Mouse (Mus musculus): ENCODE measurements around the gene Zbtb18.
A peak's percentile ranks its signal among the peaks of the same experiment; 100 is the strongest.

Gene Zbtb18

DNA sequence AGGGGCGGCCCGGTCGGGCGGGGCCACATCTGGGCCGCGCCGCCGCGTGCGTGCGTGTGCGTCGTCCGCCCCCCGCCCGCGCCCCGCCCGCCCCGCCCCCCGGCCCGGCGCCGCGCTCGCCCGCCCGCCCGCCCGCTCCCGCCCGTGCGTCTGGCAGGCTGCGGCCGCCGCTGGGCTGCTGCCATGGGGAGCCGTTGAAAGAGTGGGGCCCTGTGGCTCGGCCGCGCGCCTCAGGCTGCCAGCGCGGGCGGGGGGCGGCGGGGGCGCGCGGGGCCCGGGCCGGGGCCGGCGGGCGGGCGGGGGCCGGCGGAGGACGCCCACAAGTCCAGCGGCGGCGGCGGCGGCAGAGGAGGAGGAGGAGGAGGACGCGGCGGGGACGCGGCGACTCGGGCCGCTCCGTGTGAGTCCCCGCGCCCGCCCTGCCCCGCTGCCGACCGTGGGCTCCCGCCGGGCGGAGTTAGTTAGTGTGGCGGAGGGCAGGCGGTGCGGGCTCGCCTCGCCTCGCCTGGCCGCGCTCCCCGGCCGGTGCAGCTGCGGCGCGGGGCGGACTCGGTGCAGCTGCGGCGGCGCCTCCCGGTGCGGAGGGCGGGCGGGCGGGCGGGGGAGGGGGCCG lies at the start of gene Zbtb18:
Zbtb18 (plus strand) TSS at position 156 of the 613 bp plus-strand sequence.
- DNase-seq (ENCODE audit: low spot score in 2 of 2): peak; percentile 53 to 83

DNA sequence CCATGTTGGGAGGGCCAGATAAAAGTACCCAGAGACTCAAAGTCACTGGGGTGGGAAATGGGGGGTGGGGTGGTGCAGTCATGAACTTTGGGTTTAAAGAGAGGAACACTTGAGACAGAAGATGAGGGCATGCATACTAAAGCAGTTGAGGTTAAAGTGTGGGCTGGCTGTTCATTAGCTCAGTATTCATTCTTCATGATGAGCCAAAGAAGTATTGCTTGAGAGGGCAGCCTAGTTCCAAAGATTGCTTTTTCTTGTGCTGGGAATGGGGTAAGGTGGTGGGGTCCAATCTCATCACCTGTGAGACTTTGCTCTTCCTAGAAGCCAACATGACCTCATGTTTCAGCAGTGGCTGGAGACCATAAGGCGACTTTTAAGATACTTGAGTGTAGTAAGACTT lies 44.7 kb upstream of the Zbtb18 start:
- DNase-seq (ENCODE audit: low spot score in 2 of 2): no peak

DNA sequence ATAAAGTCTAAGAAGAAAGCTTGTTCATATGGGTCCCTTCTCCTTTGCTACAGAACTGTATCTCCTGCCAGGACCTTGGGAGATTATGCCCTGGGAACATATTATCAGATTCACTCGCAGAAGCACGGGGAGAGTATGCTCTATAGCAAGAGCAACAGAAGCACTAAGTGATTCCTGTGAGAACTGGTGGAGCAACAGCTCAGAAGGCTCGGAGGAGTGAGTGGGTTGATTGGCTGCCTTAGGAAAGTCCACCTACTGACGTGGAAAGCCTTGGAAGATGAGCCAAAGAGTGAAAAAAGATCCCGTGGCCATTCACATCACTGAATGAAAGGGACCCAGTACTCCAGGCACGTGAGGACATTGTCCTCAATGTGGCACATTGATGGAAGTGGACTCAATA lies 37.0 kb upstream of the Zbtb18 start:
- DNase-seq (ENCODE audit: low spot score in 2 of 2): no peak

DNA sequence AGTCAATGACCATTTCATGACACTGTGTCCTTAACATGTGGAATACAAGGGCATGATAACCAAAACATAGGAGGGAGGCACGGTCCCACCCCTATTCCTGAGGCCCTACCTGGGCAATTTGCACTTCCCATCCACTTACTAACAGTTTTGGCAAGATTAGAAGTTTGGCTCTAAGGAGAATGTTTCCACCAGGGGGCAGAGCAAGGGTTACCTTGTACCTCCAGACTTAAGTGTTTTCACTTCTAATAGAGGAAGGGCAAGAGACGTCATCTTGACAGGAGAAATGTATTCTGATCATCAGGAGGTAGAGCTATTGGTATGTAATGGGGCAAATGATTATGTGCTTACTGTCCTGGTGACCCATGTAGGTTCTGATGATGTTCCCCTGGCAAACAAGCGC lies 33.5 kb upstream of the Zbtb18 start:
- peak; percentile 40 to 71 for DNase-seq (ENCODE audit: low spot score in 2 of 2)

DNA sequence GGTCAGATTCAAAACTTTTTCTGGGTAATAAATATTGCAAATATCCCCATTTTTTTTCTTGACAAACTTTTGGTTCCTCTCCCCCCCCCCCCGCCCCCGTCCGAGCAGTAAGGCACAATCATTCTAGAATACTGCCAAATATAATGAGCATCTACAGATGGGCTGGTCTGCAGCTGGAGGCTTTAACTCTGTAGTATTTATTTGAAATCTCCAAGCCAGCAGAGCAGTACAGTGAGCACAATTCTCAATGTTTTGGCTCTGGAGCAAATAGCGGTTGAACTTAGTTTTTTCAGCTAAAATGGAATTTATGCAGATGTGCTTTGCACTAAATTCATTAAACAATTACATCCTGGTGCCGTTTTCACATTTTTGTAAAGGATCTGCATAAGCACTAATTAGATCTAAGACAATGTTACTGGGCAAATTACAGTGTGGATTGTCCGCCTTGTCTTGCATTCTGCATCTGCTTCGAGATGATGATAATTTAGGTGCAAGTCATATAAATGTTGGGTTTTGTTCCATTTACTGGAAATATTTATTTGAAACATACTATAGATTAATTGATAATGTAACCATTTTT lies 31.3 kb upstream of the Zbtb18 start:
- DNase-seq (ENCODE audit: low spot score in 2 of 2): no peak

DNA sequence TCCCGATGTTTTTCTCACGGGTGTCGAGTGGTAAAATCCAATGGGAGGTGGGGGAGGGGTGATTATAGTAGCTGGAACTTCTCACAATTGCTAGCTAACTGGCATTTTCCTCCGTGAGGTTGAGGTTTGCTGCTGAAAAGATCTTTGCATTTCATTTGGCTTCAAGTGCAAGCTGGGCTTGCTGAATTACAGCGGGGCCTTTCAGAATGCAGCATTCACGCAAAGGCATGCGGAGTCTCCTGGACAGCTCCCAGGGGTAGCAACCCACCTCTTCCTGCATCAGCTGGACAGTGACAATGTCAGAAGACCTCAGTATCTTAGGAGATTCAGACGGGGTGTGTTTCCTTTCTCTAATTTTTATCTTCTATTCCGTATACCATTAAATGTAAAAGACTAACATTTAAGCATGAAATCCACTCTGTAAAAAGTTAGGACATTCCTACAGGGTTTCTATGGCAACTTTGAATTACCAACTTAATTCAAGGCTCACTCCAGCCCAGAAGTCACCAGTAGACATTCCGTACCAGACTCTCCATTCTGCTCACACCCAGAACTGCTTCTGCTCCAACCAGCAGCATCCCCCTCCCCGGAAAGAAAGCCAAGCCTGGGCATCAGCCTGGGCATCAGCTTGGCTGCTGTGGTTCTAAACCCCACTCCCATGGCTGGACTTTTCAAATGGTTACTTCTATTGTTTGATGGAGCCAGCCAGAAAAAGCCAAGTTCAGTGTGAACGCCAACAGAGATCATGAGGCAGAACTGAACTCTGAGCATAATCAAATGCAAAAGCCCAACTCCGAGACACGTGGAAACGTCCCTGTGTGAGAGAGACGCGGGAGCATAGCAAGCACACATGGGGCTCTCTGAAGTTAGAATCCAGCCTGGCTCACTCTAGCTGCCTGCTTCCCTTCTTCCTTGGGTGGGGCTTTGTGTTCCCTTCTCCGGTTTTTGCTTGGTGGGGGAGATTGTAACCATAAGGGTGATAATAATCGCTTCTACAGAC lies 30.5 kb upstream of the Zbtb18 start:
- DNase-seq (ENCODE audit: low spot score in 2 of 2): no peak

DNA sequence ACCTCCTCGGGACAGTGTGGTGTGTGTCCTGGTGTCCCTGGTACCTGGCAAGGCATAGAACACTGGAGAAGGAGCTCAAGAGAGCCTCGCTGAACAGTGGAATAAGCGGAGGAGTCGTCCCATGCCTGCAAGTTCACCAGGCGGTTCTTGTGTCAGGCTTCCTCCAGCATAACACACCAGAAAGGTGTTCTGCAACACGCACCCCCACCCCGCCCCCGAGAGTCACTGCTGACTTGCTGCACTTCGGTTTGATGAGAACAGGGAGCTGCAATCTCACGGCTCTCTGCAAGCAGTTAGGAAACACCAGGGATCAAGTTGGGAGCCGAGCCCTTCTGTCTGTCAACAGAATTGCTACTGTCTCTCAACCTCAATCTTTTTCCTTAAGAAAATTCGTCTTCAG lies 22.8 kb upstream of the Zbtb18 start:
- no peak for DNase-seq (ENCODE audit: low spot score in 2 of 2)

DNA sequence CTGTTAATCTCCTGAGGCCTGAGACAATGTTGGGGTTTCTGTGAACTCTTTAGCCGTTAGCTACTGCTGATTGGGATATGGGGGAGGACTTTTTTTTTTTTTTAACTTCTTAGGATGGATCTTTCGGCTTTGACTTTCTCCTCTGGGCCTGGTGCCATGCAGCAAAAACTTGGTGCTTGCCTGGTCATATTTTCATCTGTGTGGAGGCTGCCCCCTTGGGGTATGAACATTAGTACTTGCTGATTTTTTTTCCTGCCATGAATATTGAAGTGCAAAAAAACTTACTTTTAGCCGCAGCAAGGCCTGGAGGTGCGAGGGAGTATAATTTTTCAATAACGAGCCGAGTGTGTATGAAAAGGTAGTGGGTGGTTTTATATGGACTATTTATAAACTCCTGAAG lies 22.0 kb upstream of the Zbtb18 start:
- no peak for DNase-seq (ENCODE audit: low spot score in 2 of 2)

DNA sequence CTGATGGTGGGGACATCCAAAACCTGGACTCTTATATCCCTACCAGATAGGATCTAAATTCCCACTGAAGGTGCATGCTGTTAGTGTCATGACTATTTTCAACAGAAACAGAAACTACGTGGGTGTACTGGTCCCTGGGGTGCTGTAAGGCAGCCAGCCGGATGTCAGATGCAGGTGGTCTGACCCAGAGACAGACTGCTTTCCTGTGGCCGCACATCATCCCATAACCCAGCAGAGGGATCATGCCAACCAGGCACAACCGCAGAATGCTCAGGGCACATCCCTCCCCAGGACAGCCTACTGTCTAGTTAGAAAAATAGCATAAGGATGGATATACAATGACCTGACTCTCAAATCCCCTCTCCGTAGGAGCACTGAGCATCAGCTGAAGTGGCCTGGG lies 14.3 kb upstream of the Zbtb18 start:
- DNase-seq (ENCODE audit: low spot score in 2 of 2): peak; percentile 28 to 68

DNA sequence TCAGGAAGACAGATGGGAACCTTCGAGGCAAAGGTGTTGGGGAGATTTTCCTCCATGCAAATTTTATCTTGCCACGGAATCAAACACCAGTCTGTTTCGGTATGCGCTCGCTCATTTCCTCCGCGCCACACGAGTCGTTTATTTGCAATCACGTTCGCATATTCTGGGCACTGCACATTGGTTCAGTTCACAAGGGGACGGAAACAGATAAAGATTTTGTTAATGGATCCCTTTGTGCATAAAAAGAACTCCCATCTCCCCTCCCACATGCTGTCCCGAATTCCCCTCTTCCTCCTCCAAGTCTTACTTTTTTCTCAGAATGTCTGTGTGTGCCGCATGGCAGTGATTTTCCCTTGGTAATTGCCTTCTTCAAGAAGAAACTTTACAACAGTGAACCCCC lies 13.8 kb upstream of the Zbtb18 start:
- no peak for DNase-seq (ENCODE audit: low spot score in 2 of 2)

DNA sequence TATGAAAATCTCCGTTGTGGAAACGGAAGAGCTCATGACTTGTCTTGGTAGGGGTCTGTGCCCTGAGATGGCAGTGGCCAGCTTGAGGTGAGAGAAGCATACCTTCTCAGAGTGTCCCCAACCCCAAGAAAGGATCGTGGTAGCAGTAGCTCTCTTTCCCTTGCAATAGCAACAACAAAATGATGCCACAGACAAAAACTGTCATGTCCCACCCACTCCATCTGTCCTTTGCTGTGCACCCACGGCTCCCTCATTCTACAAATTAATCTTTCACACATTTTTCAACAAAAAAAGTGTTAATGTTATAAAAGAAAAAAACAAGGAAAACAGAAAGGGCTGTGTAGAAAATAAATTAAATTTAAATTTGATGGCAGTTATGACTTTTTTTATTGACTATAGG lies 13.1 kb upstream of the Zbtb18 start:
- no peak for DNase-seq (ENCODE audit: low spot score in 2 of 2)

DNA sequence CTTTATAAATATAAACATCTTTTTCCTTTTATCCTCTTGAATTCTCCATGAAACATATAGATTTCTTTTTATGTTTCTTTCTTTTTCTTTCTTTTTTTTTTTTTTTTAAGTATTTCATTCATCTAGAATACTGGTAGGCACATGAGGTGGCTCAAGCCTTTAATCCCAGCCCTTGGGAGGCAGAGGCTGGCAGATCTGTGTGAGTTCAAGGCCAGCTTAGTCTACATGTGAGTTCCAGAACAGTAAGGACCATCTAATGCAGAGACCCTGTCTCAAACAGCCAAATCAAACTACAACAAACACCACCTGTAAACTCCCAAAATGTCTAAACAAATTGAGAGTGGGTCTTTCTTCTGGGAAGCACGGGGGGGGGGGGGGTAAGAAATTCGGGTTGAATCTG lies 1.7 kb upstream of the Zbtb18 start:
- no peak for DNase-seq (ENCODE audit: low spot score in 2 of 2)

DNA sequence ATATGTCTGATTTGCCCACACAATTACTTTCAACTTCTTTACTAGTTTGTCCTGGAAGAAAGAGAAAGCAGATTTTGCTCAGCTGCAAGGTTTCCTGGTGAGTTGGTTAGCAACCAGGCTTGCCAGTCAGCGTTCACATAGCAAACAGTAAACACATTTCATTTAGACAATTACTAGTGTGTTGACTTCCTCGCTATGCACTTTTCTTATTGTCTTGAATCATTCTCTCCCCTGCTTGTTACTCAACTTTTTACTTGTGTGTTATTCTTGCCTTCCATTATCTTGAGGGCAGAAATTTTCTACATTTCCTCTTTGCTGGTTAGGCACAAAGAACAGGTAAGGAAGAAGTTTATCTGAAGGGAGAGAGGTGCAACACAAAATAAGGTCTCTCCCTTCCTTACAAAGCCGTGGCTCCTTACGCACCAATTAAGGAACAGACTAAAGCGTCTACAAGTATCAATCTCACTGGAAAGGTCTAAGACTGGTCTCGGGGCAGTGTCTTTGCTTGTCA lies 1.1 kb upstream of the Zbtb18 start:
- no peak for DNase-seq (ENCODE audit: low spot score in 2 of 2)

DNA sequence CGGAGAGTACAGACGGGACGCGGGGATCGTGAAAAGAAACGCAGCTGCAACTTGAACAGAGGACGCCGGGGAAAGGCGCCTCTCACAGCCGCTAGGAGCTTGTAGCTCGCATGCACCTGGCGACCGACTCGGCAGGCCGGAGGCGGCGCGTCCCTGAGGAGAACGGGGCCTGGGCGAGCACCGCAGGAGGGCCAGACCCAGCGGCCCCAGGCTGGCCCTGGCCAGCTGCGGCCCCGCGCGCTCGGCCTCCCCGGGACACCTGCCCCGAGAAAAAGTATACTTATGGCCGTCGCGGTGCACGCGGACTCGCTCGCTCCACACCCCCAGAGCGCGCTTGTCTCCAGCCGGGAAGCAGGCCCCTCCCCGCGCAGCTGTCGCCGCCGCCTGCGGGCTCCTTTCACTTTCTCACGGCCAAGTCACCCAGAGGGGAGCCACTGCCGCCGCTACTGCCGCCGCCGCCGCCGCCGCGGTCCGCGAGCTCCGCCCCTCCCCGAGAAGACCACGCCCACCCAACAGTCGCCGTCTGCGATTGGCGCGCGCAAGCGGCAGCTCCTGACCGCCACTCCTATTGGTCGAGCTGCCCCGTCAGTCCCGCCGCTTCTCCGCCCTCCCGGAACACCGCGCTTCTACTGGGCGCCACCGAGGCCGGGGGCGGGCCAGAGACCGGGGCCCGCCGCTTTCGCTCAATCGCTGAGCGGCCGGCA lies 507 bp upstream of the Zbtb18 start:
- peak; percentile 98 to 99 for DNase-seq (ENCODE audit: low spot score in 2 of 2)

DNA sequence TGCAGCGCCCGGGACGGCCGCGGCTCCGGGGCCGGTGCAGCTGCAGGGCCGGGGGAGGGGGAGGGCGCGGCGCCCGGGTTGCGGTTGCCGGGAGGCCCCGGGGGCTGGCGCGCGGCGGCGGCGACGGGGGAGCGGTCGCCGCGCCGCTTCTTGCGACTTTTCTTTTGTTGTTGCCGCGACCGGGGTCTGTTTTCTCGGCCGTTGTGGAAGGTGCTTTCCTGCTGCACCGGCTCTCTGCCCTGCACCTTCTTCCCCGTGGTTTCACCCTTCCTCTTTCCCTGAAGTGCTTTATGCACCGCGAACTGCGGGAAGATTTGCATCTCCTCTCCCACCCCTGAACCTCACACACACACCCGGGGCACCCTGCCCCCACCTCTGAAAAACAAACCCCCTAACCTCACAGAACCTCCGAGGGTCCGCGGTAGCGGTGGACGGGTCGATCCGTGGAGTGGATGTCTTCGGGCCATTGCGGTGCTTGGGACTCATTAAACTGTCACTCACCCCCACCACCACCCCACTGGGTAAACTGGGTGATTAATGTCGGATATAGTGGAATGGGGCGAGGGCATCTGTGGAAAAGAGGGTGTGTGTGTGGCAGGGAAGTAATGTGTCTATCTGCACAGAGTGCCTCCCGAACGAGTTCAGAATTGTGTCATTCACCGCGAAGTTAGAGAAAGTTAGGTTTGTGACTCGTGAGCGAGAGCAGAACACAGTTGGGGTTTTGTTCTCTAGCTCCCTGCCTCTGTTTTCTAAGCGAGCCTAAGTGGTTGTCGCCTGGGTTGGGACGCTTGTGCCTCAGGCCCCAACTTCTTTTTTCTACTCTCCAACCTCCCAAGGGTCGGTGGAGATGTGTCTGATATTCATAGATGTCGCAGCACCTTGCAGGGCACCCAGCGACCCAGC lies 921 bp downstream of the Zbtb18 start:
- DNase-seq (ENCODE audit: low spot score in 2 of 2): peak; percentile 66 to 83

DNA sequence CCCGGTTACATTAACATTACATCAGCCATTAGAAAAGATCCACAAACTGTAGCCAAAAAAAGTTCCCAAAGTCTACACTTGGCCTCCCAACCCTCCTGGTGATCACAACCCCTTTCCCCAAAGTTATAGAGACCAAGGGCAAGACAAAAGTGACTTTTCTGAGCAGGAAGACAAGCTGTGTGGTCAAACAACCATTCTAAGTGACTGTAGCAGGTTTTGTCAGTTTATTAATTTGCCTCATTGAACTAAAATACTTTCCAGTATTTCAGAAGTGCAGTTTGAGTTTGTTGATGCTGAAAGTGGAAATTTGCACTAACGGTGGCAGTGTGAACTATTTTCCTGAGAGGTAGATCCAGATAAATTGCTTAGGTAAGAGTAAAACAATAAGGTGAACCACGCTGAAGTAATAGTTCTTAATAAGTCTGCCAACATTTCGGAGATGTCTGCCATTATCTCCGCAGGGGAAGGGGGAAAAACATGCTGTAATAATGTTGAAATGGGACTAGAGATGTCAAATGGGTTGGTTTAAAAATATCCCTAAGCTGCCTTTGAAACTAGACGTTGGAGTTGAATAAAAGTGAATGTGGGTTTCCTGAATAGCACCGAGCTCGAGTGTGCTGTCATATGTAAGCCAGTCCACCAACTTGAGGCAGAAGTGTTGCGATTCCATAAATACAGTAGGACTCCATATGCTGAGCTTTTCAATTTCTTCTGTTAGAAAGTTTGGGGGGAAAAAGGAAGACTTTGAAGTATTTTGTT lies 1.8 kb downstream of the Zbtb18 start:
- DNase-seq (ENCODE audit: low spot score in 2 of 2): no peak

DNA sequence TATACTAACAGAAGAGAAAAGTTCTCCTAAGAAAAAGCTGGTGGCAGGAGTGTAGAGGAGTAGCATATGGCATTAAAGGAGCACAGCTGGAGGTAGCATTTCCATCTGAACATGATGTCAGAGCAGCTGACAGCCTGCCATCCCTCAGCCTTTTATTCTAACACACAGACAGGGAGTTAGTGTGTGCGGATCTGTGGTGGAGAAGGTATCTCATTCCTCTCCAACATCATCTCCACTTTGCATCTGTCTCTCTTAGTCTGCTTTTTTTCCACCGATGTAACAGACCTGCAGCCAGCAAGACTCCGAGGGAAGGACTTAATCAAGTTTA lies 2.3 kb downstream of the Zbtb18 start:
- no peak for DNase-seq (ENCODE audit: low spot score in 2 of 2)

DNA sequence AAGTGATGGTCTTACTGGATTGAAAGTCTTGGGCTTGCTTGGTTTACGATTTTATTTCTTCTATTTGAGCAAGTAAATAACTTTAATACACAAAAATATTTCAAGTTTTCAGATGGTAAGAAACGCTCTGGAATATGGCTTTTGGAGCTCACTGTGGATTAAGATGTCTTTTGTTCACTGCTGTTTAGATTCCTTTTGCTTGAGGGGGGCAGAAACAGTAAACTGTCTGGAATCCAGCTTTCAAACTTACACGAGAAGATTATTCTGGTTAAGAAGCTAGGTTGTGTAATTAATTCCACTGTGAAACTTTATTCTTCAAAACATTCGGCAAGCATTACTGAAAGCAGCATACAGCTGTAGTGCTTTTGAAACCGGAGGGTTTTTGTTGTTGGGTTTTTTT lies 2.8 kb downstream of the Zbtb18 start:
- DNase-seq (ENCODE audit: low spot score in 2 of 2): no peak

DNA sequence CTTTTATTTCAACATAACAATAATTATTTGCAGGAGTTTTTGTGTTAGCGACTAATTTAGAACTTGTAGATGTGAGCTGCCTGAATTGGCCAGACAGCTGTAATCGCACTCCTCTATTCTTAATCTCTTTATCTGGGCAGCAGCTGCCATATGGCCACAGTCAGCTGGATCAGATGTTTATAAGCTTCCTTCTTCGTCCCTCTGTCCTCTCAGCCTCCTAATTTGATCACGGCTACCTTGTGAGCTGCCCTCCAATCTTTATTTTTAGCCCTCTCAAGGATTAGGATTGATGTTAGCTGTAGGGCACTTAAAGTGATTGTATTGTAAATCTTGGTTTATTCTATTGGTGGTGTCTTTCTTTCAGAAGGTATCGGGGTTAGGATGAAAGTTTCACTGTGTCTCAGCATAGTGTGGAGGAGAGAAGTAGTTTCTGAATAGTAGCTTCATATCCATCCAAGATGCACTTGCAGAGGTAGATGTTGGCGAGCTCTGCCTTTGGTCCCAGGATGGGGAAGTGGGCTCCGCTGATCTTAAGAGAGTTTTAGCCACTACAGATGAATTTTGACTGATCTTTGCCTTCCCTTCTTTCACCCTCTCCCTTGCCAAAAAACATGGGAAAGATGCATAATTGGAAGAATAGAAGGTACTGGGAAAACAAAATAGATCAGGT lies 3.4 kb downstream of the Zbtb18 start:
- no peak for DNase-seq (ENCODE audit: low spot score in 2 of 2)

DNA sequence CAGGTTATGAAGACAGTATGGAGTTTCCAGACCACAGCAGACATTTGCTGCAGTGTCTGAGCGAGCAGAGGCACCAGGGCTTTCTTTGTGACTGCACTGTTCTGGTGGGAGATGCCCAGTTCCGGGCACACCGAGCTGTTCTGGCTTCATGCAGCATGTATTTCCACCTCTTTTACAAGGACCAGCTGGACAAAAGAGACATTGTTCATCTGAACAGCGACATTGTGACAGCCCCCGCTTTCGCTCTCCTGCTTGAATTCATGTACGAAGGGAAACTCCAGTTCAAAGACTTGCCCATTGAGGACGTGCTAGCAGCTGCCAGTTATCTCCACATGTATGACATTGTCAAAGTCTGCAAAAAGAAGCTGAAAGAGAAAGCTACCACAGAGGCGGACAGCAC lies 4.9 kb downstream of the Zbtb18 start:
- DNase-seq (ENCODE audit: low spot score in 2 of 2): no peak
